Mouse (Mus musculus) fibroblast of lung, adult 2 months (primary cell): ENCODE measurements around the gene Fbxo17.
"Not testable (repeated sequence)": the region's sequence is repeated elsewhere in the genome, so short reads cannot be mapped to it uniquely, and the experiment has no call there.

ENCODE experiments used
- DNase-seq: peaks from one replicate; pipeline ENCODE4 v3.0.0-alpha.2; 2011; ENCODE audit warnings: low read depth

Gene Fbxo17

DNA sequence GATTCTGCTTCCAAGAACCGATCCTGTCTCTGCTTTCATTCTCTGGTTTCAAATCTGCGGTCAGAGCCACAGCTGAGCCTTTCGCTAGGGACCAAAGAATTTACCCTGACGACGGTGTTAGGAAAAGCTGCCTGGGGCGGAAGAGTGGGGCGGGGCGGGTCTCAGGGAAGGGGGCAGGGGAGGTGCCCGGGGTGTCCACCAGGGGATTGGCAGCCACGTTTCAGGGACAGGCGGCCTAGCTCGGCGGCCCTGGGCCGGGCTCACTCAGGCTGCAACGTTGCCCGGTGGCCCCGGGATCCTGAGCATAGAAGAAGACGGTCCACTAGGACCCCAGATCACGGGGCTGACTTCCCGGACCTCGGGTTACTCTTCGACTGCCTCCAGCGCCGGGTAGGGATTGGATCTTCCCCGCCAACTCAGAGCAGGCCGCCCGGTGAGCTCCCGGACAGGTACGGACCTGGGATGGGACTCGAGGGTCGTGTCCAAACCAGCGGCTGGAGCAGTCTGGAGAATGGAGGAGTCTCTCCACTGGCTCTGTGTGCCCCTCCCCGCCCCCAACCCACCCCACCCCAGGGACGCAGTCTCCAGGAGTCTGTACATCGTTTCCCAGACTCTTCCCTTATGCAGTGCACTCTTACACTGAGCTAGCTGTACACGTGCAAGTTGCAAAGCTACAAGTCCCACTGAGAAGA, at the start of gene Fbxo17:
TSS of gene Fbxo17 (plus strand) at position 215 of the 692 bp plus-strand sequence.
- peak; percentile 38 for DNase-seq

DNA sequence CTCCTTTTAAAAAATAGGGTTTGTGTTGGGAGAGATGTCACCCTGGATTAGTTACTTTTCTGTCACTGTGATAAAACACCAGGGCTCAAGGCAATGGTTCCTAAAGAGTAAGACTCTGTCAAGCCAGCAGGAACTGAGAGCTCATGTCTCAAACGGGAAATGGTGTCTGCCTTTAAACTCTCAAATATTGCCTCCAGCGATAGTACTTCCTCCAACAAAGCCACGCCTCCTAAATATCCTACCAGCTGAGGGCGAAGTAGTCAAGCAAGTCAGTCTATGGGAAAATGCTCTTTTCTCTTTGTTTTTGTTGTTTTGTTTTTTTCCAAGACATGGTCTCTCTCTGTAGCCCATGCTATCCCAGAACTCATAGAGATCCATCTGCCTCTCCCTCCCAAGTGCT, 45.4 kb upstream of the Fbxo17 start:
- no peak for DNase-seq

DNA sequence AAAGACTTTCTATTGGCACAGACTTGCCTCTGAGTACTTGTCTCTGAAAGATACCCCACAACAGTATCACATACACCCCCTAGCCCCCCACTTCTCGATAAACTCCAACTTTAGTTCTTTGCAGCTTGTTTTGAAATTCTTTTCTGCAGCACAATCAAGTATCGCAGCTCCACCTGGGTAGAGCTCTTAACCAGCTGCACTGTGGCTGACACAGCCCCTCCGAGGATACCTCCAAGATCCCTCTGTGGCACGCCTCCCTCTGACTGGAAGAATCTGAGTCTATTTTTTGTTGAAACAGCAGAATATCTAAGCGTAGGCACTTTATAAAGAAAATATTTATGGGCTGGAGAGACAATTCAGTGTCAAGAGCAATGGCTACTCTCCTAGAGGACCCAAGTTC, 44.3 kb upstream of the Fbxo17 start:
- DNase-seq, result no peak

DNA sequence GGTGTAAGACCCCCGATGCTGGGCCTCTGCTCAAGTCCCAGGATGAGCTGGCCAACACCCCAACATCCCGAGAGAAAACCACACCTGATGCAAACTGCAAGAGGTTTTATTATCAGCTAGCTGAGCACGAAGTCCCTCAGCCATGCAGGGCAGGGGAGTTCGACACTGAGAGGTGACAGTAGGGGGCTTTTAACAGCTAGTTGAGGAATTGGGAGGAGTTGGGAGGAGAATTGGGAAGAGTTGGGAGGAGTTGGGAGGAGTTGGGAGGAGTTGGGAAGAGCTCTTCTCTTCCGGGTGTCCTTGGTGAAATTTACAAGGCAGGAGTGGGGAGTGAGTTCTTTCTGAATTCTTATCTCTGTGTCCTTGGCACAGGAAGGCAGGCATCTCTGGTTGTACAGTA, 43.8 kb upstream of the Fbxo17 start:
- DNase-seq, result not testable (repeated sequence)

DNA sequence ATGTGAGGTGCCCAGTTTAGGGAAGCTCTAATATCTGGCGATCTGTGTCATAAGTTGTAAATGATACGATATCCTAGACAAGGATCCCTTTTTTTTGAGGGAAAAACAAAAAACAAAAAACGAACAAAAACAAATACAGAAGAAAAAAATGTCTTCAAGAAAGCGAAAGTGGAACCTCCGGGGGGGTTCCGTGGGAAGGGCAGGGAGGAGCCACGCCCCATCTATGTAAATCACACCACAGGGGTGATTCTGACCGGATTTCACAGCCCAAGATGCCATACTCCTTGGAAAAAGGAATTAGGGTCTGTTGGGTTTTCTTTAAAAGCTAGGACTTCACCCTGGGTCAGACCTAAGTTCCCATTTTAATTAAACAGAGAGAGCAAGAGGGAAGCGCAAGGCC, 41.6 kb upstream of the Fbxo17 start:
- DNase-seq, result no peak

DNA sequence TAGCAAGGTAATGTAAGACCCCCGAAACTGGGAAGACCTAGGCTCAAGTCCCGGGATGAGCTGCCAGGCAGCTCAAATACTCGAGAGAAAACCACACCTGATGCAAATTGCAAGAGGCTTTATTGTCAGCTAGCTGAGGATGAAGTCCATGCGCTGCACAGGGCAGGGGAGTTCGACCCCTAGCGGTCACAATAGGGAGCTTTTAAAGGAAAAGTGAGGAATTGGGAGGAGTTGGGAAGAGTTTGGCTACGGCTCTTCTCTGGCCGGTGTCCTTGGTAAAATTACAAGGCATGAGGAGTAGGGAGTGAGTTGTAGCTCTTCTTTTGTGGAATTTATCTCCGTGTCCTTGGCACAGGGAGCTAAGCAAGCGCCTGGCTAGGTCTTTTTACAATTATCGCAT, 40.9 kb upstream of the Fbxo17 start:
- DNase-seq, result no peak

DNA sequence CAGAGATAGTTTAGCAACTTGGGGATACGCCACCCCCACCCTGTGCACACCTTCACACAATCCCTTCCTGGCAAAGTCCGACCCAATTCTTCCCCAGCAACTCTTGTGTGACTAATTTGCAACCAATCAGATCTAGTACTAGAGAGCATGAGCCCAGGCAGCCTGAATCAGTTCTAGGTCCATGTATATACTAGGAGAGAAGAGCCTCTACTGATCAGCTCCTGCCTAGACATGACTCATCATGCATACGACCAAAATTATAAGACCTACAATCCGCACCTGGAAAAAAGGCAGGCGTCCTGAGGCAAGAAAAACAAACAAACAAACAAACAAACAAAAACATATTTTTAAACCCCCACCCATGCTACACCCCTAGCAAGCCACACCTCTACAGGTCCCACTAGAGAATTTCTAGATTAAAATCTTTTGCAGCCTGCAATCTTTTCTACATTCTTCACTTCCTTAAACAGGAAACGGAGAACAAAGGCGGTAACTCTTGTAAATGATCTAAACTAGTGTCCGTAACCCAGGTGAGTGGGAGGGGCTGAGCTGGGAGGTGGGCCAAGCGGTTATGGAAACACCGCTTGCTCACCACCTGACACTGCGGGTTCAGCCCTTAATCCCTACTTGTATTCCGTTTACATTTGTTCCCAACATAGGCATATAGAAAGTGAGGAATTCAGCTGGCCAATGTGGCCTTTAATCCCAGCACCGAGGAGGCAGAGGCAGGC, 39.6 kb upstream of the Fbxo17 start:
- DNase-seq, result no peak

DNA sequence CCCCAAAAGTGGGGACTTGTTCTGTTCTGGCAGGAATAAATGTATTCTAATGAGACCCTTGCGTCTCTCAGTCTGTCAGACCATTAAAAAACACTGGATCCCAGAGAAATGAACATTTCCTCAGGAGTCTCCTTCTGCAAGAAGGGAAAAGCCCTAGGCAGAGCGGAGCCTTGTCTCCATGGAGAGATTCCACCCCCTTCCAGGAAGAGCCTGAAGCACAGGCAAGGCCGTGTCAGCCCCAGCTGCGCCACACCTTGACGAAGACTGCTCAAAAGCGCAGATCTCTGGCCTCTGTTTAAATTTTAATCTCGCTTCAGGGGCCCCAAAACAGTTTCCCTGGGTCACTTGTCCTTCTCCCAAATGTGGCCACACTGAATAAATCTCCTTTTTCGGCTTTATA, 39.0 kb upstream of the Fbxo17 start:
- DNase-seq, result no peak

DNA sequence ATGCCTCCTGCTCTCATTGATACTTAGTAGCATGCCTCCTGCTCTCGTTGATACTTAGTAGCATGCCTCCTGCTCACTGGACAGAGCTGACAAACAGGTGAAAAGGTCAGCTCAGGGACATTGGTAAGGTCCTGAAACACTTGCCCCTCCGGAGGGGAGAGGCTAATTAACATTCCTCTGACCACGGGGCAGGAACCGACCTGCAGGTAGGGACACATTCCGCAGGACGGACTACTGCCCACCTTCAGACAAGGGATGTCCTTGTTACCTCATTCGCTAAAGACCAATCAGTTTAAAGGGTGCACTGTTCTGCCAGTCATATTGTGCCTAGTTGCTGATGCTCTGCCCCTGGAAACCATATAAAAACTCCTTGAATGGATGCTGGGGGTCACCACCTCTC, 25.5 kb upstream of the Fbxo17 start:
- no peak for DNase-seq

DNA sequence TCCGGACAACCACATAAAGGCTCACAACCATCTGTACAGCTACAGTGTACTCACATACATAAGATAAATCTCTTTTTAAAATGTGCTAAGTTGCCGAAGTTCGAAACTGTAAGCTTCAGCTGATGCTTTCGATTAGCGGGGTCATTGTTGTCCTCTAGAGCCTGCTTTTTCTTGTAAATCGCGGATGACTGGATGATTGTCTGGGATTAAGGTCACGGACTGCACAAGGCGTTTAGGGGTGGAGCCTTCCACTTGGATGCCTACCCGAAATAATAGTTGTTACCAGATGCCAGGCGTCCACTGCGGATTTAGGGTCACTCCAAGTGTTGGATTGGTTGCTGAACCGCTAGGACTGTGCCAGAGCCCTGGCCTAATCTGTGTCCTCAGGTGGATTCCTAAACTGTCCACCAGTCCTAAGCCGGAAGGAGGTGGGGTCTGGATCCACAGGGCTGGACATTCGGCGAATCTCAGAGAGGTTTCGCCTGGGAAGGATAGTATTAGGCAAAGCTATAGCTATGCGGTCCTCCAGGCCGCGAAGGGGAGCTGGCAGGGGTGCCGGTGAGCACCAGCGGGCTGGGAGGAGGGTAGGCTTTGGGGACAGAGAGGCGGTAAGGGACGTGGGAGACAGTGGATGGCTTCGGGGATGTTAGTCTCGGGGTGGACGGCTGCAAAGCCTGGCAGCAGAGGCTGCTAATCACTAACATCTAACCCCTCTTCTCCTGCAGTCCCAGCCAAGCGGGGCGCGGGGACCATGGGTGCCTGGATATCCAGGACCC, 23.9 kb upstream of the Fbxo17 start, which contains the start of gene Fbxo27:
TSS of gene Fbxo27 (plus strand) at position 305 of the 776 bp plus-strand sequence.
- DNase-seq, result no peak

DNA sequence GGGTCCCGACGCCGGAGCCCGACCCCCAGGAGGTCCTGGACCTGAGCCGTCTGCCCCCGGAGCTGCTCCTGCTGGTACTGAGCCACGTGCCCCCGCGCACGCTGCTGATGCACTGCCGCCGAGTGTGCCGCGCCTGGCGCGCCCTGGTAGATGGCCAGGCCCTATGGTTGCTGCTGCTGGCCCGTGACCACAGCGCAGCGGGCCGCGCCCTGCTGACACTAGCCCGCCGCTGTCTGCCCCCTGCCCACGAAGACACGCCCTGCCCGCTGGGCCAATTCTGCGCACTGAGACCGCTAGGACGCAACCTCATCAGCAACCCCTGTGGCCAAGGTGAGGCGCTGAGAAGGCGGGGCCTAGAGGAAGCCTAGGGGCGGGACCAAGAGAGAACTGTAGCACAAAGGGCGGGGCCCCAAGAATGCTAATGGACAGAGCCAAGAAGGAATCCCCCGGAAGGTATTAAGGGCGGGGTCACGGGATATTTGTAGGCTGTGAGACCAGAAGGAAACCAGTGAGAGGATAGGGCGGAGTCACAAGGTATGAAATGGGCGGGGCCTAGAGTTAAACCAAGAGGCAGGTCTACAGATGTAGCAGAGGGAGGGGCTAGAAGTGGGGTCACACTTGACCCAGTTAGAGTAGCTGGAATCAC, 23.2 kb upstream of the Fbxo17 start:
- DNase-seq, result peak; percentile 28

DNA sequence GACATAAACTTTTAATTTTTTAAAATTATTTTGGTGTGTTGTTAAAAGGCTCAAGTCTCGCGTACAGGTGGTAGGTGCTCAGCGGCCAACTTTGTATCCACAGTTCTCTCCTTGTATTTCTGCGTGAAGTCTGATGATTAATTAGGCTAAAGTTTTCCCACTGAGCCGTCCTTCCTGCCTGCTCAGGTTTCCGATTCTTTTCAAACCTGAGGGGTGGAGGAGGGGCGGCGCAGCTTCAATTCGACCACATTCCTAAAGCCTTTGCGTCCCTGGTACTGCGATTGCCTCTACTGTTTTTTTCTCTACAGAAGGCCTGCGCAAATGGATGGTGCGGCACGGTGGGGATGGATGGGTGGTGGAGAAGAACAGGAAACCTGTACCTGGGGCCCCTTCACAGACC, 22.2 kb upstream of the Fbxo17 start:
- DNase-seq, result no peak

DNA sequence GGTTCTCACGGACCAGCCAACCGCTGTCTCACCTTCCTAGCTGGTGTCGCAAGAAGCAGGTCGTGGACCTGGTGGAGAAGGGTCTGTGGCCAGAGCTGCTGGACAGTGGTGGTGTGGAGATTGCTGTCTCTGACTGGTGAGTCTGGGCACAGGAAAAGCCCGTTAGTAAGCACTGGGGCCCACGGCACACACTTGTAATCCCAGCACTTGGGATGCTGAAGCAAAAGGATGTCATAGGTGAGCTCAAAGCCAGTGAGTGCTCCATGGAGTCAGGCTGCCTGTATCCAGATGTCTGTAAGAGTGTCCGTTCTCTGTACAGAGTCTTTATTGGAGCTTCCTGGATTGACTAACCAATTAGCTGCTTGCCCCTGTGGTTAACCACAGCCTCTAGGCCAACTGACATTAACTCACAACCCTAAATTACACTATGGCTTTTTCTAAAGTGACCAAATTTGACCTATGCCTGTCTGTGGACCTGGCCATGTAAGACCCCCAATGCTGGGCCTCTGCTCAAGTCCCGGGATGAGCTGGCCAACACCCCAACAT, 21.6 kb upstream of the Fbxo17 start:
- no peak for DNase-seq

DNA sequence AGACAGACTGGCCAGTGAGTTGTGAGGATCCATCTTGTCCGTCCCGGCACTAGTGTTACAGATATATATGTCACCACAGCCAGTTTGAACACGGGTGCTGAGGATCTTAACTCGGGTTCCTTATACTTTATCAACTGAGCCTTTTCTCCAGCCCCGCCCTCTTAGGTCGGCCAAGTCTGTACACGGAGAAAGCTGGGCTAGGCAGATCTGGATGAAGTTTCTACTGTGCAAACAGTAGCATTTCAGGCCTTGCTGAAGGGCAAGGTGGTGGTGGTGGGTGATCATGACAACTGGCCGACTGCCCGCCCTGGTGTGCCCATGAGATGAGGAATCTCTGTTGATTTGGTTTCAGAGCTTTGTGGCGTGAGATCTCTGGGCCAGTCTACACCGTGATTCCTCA, 19.3 kb upstream of the Fbxo17 start:
- no peak for DNase-seq

DNA sequence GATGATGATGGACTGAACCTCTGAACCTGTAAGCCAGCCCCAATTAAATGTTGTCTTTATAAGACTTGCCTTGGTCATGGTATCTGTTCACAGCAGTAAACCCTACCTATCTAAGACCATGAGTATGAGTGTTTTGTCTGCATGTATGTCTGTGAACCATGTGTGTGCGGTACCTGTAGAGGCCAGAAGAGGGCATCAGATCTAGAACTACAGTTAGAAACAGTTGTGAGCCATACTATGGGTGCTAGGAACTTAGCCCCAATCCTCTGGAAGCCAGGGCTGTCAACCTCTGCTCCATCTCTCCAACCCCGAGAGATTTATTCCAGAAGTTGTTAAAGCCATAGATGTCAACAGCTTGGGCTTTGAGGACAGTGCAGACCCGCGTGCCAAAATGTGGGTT, 16.3 kb upstream of the Fbxo17 start:
- no peak for DNase-seq

DNA sequence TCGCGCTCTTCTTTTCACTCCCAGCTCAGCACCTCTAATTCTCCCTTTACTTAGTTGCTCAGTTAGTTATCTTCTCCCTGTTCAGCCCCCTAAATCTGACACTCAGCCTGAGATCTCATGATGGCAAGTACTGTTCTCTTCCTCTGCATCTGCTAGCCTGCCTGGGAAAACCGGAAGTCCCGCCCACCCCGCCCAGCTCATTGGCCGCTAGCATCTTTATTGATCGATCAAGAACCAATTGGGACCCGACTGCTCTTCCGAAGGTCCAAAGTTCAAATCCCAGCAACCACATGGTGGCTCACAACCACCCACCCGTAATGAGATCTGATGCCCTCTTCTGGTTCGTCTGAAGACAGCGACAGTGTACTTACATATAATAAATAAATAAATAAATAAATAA, 15.3 kb upstream of the Fbxo17 start:
- DNase-seq, result not testable (repeated sequence)

DNA sequence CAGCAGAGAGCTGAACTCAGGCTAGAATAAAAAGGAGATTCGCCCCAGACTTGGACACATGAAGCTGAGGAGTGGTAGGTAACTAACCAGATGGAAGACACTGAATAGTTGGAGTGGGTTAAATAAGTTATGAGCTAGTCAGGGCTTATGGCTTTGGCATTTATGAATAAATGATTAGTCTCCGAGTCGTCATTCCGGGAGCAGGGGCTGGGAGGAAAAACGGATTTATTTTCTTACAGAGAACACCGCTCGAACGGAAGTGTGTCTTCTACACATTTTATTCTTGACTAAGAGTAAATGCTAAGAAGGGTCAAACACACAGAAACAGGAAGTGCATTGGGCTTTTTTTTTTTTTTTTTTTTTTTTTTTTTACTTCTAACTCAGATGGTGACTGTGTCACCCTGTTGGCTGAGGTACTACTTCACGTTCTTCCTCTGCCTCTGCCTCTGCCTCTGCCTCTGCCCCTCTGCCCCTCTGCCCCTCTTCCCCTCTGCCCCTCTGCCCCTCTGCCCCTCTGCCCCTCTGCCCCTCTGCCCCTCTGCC, 13.9 kb upstream of the Fbxo17 start:
- no peak for DNase-seq

DNA sequence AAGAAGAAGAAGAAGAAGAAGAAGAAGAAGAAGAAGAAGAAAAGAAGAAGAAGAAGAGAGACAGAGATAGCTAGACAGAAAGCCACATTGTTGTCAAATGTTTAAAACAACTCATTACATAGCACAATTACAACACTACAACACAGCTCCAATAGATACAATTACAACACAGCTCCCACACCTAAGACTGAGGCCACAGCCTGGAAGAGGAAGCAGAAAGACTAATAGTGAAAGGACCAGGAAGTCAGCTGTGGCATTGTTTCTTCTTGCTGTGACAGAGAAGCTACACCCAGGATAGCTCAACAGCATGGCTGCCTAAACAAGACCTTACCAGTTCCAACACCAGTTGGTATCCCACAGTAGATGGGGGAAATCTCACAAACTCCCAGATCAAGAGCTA, 7.2 kb upstream of the Fbxo17 start:
- no peak for DNase-seq

DNA sequence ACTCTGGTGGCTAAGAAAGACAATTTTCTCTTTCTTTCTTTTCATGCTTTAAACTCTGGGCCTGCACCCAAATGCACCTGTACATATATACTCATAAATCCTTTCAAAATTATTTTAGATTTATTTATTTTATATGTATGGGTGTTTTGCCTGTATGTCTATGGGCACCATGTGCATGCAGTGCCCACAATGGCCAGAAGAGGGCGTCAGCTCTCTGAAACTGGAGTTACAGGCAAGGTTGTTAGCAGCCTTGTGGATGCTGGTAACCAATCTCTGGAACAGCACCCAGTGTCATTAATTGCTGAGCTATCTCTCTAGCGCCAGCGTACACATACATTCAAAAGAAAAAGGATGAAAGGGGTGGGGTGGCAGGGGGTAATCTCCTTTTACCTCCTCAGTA, 5.6 kb upstream of the Fbxo17 start:
- DNase-seq, result no peak

DNA sequence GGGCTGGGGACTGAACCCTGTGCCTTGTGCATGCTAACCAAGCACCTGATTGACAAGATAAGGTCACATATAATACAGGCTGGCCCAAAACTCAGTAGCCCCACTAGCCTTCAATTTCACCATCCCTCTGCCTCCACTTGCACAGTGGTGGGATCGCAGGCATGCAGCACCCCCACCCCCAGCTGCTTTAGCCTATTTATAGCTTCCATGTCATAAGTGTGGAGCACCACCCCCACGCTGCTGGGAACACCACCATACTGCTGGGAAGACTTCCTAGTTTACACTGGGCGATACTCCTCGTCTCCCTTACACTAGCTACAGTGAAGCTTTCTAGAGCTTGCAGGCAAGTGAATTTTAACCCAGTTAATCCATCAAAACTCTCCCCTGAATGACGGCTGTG, 1.9 kb upstream of the Fbxo17 start:
- DNase-seq, result no peak

DNA sequence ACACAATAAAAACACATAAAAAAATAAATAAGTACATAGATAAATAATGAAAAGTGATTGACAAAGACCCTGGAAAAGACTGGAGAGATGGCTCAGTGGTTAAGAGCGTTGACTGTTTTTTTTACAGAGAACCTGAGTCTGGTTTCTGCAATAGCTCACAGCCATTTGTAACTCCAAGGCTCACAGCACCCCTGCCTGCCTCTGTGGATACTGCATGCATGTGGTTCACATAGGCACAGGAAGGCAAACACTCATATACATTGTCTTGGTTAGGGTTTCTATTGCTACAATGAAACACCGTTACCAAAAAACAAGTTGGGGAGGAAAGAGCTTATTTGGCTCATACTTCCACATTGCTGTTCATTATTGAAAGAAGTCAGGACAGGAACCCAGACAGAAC, 1.0 kb upstream of the Fbxo17 start:
- no peak for DNase-seq

DNA sequence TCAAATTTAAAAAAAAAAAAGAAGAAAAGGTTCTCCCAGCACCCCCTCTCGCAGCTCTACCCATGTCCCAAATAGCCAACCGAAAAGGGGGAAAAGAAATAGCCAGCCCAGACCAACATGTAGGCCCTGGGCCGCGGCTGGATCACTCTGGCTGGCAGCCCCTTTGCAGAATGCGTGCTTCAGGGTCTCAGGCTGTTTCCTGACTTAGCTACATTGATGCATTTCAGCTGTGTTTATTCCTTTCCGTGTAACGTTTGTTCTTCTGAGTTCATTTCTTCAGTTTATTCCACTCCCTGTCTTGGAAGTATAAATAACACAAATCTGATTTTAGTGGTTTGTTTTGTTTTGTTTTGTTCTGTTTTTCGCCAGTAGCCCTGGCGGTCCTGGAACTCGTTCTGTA, 1.1 kb downstream of the Fbxo17 start:
- DNase-seq, result no peak
